Mouse (Mus musculus): Measurements from ENCODE around the gene Itpr1. TPM values are rescaled to one million over a fixed set of nuclear protein-coding genes. Genes with fewer than 3 reads are reported as not detected.

Gene Itpr1
- total RNA-seq, 2 experiments from 2014 or later, result 39.1 to 46.2 TPM

- no peak for DNase-seq
- intact Hi-C loops (cut with DNase I), result no loop called here
These were observed 139.1 kb downstream of the Itpr1 start for GRCm38 (mm10) chr6:108351998-108352397.

- intact Hi-C loops (cut with DNase I), result loop anchor here (5.0 kb wide), 1 partner anchor 40 kb away; no protein-coding TSS in a partner anchor
- DNase-seq, result no peak
These were observed 154.5 kb downstream of the Itpr1 start for GRCm38 (mm10) chr6:108367412-108367811.

GRCm38 (mm10) chr6:108369031-108369430 lies 156.1 kb downstream of the Itpr1 start:
- DNase-seq, result no peak
- intact Hi-C loops (cut with DNase I), result loop anchor here (5.0 kb wide), 1 partner anchor 38 kb away; no protein-coding TSS in a partner anchor

- intact Hi-C loops (cut with DNase I), result no loop called here
These were observed 158.5 kb downstream of the Itpr1 start for GRCm38 (mm10) chr6:108371347-108371893.

GRCm38 (mm10) chr6:108374019-108374418 lies 161.1 kb downstream of the Itpr1 start:
- intact Hi-C loops (cut with DNase I), result no loop called here
- DNase-seq, result no peak

More at GRCm38 (mm10) chr6:108371347-108371893, 158.5 kb downstream of the Itpr1 start:
- DNase-seq, result no peak

- no peak for DNase-seq
- intact Hi-C loops (cut with DNase I), result no loop called here
These were observed 166.1 kb downstream of the Itpr1 start for GRCm38 (mm10) chr6:108379041-108379440.

GRCm38 (mm10) chr6:108380209-108380608 lies 167.3 kb downstream of the Itpr1 start:
- DNase-seq, result no peak
- intact Hi-C loops (cut with DNase I), result no loop called here

GRCm38 (mm10) chr6:108390624-108391324 lies 177.9 kb downstream of the Itpr1 start:
- DNase-seq, result peak; percentile 28 to 43
- intact Hi-C loops (cut with DNase I), result no loop called here

- no peak for DNase-seq
- intact Hi-C loops (cut with DNase I), result no loop called here
These were observed 180.2 kb downstream of the Itpr1 start for GRCm38 (mm10) chr6:108393131-108393530.

GRCm38 (mm10) chr6:108397956-108398355 lies 185.1 kb downstream of the Itpr1 start:
- no peak for DNase-seq
- intact Hi-C loops (cut with DNase I), result no loop called here

- no peak for DNase-seq
- intact Hi-C loops (cut with DNase I), result no loop called here
These were observed 188.6 kb downstream of the Itpr1 start for GRCm38 (mm10) chr6:108401412-108401955.

- DNase-seq, result no peak
- intact Hi-C loops (cut with DNase I), result loop anchor here (5.0 kb wide), 1 partner anchor 37 kb away; no protein-coding TSS in a partner anchor
These were observed 191.8 kb downstream of the Itpr1 start for GRCm38 (mm10) chr6:108404736-108405135.

- DNase-seq, result peak; percentile 34 to 52
These were observed 195.2 kb downstream of the Itpr1 start for GRCm38 (mm10) chr6:108408053-108408452.

GRCm38 (mm10) chr6:108408726-108409125 lies 195.8 kb downstream of the Itpr1 start:
- intact Hi-C loops (cut with DNase I), result loop anchor here (1.0 to 5.0 kb wide), 2 partner anchors 41 to 310 kb away; no protein-coding TSS in a partner anchor
- DNase-seq, result no peak

More at GRCm38 (mm10) chr6:108408053-108408452, 195.2 kb downstream of the Itpr1 start:
- intact Hi-C loops (cut with DNase I), result loop anchor here (1.0 to 5.0 kb wide), 2 partner anchors 41 to 310 kb away; no protein-coding TSS in a partner anchor

- peak in 1 of 2 experiments; percentile 33 for DNase-seq
- intact Hi-C loops (cut with DNase I), result no loop called here
These were observed 197.9 kb downstream of the Itpr1 start for GRCm38 (mm10) chr6:108410771-108411170.

- no peak for DNase-seq
- intact Hi-C loops (cut with DNase I), result no loop called here
These were observed 198.3 kb downstream of the Itpr1 start for GRCm38 (mm10) chr6:108411201-108411600.

GRCm38 (mm10) chr6:108413006-108413405 lies 200.1 kb downstream of the Itpr1 start:
- intact Hi-C loops (cut with DNase I), result no loop called here
- no peak for DNase-seq

GRCm38 (mm10) chr6:108413593-108413992 lies 200.7 kb downstream of the Itpr1 start:
- DNase-seq, result no peak
- intact Hi-C loops (cut with DNase I), result no loop called here

GRCm38 (mm10) chr6:108415847-108416246 lies 203.0 kb downstream of the Itpr1 start:
- intact Hi-C loops (cut with DNase I), result loop anchor here (2.0 kb wide), 1 partner anchor 321 kb away; no protein-coding TSS in a partner anchor
- no peak for DNase-seq

- intact Hi-C loops (cut with DNase I), result loop anchor here (1.0 to 2.0 kb wide), 2 partner anchors 293 to 319 kb away; no protein-coding TSS in a partner anchor
These were observed 204.6 kb downstream of the Itpr1 start for GRCm38 (mm10) chr6:108417508-108417907.

GRCm38 (mm10) chr6:108418218-108418617 lies 205.3 kb downstream of the Itpr1 start:
- no peak for DNase-seq
- intact Hi-C loops (cut with DNase I), result no loop called here

More at GRCm38 (mm10) chr6:108417508-108417907, 204.6 kb downstream of the Itpr1 start:
- peak; percentile 55 to 60 for DNase-seq

All from heart, postnatal 36 days (tissue).